Mouse (Mus musculus) Muller cell, postnatal 12 days (primary cell): ENCODE data around the gene Chrm2.

Source experiments
- DNase-seq: peaks from one replicate; pipeline ENCODE4 v3.0.0-alpha.2; 2015; ENCODE audit errors: inconsistent ontology term

Chrm2 gene

DNA sequence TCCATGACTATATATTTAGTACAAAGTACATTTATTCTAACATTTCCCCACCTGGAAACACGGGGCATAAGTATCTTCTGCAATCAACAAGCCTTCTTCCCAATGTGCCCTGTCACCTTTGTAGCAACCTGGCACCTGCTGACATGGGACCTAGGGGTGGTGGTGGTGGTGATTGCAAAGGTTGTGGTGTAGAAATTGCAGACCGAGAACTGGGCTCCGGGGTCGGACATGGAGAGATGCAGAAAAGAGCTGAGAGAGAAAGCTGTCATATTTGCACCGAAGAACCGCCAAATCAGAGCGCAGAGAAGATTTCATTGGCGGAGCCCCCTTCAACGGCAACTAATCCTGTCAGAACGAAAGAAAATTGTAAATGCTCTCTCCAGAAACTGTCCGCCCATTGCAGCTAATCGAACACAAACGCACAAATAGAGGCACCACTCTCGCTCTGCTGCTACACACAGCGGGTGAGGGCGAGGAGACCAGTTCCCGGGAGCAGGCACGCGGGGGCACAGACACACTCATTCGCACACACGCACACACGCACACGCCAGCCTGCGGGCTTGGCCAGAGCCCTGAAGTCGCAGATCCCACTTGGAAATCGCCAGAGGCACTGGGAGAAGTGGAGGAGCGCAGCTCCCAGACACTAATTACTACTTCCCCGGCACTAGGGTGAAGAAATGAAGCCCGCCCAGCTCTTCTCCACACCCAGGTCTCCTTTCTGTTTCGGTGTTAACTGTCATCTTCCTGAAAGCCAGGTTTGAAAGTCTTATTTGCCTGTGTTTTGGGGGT lies at the start of gene Chrm2:
TSS of gene Chrm2 (plus strand) at position 473 of the 789 bp plus-strand sequence.
- DNase-seq, result peak; percentile 36

DNA sequence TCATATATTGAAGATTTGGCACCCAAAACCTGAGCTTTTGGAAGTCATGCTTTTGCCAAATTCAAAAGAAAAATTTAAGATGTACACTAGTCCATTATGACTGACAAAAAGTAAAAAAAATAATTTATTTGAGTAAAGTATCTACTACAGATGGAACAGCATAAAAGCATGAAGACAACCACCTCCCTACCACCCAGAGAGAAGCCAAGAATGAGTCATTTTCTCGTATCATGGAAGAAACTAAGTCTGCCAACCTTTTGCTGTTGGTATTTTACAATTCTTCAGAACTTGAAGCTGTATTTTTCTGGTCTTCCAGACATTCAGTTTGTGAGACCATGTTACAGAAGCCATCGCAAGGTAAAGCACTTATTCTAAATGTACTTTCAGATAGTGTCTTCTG lies 13.9 kb upstream of the Chrm2 start:
- DNase-seq, result no peak

GRCm38 (mm10) chr6:36377936-36378335 lies 9.9 kb upstream of the Chrm2 start:
- DNase-seq, result no peak

- DNase-seq, result no peak
These were observed 3.8 kb upstream of the Chrm2 start for GRCm38 (mm10) chr6:36384102-36384501.

DNA sequence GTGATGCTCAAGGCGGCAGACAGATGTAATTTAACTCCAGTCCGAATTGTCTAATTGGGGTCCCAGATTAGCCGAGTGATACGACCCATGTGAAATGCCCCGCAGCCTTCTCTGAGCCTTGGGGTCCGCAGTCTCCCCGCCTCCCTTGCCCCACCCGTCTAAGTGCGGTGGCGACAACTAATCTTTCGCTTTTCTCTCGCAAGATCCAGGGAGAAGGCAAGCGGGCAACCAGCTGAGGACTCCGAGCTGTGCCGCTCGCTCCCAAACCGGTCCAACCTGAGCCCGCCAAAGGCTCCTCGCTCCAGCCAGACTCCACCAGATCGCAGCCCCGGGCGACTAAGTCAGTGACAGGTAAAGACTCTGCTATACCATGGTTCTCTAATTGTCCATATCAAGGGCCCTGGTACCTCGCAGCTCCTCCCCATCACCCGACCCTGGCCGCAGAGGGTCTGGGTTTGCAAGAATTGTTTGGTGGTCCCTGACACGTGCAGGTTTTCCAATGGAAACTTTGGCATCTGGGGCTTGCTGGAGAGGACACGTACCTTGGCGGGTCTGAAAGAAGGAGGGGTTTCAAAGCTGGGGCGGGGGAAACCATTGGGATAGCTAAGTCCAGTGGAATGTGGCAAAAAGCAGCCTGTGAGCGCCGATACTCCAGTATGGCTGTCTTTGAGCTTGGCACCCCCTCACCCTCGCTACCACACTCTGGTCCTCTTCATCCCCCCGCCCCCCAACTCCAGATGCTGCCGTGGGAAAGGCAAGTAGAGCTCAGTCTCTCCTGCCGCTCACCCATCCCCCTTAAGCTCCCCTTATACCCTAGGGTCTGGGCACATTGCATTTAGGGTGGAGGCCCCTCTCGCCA lies 746 bp downstream of the Chrm2 start:
- DNase-seq, result peak; percentile 20

- peak; percentile 1 for DNase-seq
These were observed 1.5 kb downstream of the Chrm2 start for GRCm38 (mm10) chr6:36389260-36389965.

DNA sequence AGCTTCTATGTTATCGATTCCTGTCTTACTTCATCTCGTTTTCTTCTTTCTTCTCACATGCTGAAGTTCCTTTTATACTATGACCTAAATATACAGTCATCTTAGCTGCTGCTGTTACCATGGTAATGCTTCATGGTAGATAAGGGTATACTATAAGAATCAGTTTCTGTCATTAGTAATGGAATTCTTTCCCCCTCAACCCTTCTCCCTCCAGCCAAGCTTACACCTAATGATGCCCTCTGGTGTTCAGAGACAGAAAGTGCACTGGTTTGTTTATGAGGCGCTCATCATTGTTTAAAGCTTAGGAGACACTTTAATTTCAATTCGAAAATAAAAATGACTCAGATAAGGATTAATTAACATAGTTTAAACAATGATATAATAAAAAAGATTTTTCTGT lies 5.8 kb downstream of the Chrm2 start:
- DNase-seq, result peak; percentile 11

GRCm38 (mm10) chr6:36405139-36405538 lies 17.3 kb downstream of the Chrm2 start:
- no peak for DNase-seq

DNA sequence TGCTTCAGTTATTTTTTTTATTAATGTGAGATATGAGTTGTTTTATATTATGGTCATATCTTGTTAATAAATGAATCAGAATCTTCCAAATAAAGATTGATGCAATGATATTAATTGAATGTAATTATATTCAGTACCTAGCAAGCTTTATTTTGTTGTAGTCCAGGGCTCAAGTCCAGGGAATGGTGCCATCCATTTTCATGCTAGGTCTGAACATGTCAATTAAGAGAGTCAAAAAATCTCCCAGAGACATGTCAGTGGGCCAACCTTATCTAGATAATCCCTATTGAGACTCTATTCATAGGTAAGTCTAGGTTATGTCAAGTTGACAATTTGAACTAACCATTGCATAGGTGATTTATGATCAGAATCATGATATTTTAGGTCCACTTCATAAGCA lies 21.1 kb downstream of the Chrm2 start:
- no peak for DNase-seq

GRCm38 (mm10) chr6:36410057-36410456 lies 22.2 kb downstream of the Chrm2 start:
- no peak for DNase-seq

DNA sequence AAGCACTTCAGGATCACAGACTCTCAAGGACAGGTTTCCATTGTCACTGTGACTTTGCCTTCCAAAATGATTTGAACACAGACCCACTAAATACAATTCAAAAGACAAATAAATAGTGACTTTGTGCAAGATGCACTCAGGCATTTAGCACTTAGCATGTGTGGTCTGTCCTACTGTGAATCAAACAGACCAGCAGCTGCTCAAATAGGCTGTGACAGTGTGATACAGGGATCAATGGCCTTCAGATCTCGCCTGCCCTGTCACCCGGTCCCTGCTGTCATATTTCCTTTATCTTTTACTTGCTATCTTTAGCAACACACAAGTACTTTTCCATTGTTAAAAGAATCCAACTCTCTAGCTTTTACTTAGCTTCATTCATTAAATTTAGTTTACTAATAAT lies 31.8 kb downstream of the Chrm2 start:
- DNase-seq, result no peak

DNA sequence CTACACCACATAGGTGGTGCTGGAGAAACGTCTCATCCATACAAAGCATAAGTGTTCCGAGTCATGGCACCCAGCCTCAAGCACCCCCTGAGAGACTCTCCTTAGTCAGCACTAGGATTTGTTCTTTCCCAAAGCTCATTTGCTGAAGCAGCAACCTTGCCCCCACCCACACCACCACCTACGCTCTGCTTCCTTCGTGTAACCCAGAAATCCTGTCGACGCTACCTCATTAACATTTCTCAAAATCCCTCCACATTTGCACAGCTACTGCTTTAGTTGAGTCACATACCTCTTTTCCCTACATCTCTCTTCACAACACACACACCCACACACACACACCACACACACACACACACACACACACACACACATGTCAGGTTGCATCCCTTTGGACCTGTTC lies 50.1 kb downstream of the Chrm2 start:
- DNase-seq, result no peak

- no peak for DNase-seq
These were observed 51.3 kb downstream of the Chrm2 start for GRCm38 (mm10) chr6:36439218-36439617.

GRCm38 (mm10) chr6:36451480-36451879 lies 63.6 kb downstream of the Chrm2 start:
- no peak for DNase-seq

DNA sequence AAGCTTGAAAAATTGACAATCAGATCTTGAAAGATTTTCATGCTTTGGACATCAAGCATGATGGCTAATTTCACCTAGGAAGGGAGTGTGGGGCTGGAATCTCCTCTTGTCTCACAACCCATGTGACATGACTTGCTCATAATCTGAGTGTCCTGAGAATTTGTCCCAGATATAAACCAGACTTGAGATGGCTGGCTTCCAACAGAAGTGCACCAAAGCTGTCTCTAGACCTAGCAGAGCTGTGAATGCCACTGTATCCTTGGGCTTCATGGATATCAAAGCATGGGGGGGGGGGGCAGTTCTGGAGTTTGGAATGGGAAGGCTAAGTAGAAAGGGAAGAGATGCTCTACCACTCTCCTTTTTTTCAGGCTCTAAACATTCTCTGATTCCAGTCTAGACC lies 67.2 kb downstream of the Chrm2 start:
- no peak for DNase-seq

- DNase-seq, result no peak
These were observed 69.1 kb downstream of the Chrm2 start for GRCm38 (mm10) chr6:36457015-36457414.

DNA sequence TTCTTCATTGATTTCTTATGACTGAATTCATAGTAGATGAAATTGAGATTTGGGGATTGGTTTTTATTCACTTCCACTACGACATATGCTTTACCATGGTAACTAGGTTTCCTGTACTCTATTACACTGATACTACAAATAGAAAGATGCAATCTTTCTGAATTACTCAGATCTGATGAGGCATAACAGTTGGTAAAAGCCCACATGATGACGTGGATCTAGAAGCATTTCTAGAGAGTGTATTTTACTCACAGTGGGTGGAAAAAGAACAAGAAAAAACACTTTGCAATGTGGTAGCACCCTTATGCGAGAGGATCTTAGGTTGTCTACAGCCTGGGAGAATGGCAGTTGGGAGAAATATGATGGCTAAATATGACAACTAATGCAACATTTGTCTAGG lies 76.1 kb downstream of the Chrm2 start:
- no peak for DNase-seq

GRCm38 (mm10) chr6:36484132-36484665 lies 96.3 kb downstream of the Chrm2 start:
- DNase-seq, result peak; percentile 82

DNA sequence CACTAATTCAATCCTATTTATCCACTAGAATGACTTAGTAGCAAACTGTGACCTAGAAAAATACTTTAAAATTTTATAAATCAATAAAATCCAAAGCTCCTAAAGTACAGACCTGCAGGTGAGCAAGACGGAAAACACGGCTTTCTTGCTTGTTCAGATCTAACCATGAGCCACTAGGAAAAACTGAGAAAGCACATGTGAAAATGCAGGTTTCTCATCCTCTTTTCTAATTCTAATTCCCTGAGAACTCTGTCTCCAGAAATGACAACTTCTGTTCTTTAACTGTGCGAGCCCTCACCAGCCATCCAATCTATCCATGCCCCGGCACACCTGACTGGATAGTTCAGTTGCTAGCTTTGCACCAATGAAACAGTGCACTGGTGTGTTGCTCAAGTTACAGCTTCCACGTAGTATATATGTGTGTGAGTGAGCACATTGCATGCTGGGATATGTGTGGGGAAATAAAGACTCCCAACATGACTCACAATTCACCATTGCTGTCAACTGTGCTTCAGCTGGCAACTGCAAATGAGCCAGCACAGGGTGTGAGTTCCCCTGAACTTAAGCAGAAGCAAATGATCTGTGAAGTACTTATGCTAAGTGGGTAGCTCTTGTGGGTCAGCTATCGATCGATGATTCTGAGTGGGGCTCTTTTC lies 119.3 kb downstream of the Chrm2 start:
- DNase-seq, result no peak

- peak; percentile 43 for DNase-seq
These were observed 120.1 kb downstream of the Chrm2 start for GRCm38 (mm10) chr6:36507946-36508345.

- DNase-seq, result no peak
These were observed 120.6 kb downstream of the Chrm2 start for GRCm38 (mm10) chr6:36508469-36508868.
